Mouse (Mus musculus): ENCODE measurements around the gene Tma7. TPM values are rescaled to one million over a fixed set of nuclear protein-coding genes. Genes with fewer than 3 reads are reported as not detected.

Tma7 gene
- total and polyA plus RNA-seq, 3 experiments: 366 to 400 TPM; not detected in 1

GRCm38 (mm10) chr9:109040216-109040615, 42.2 kb downstream of the Tma7 start:
- TF ChIP-seq ZMIZ1 (IDR thresholded peaks at IDR 0.05; ENCODE audit: low read depth, low read length) (no peak), SIN3A (IDR thresholded peaks at IDR 0.05; ENCODE audit: low read length) (no peak), JUND (IDR thresholded peaks at IDR 0.05; ENCODE audit: low read depth, low read length) (no peak), TAL1 (IDR thresholded peaks at IDR 0.05; ENCODE audit: low read length) (no peak), CHD2 (IDR thresholded peaks at IDR 0.05; ENCODE audit: low read length) (no peak), TCF12 (IDR thresholded peaks at IDR 0.05; ENCODE audit: low read depth, low read length) (no peak), E2F4 (IDR thresholded peaks at IDR 0.05; ENCODE audit: borderline replicate concordance, low read depth, low read length) (no peak), NELFE (IDR thresholded peaks at IDR 0.05; ENCODE audit: low read depth, low read length) (no peak), POLR2A (IDR thresholded peaks at IDR 0.05; ENCODE audit: control insufficient read depth in 1 of 2, insufficient read depth in 1 of 2, low read depth in 1 of 2, low read length in 2 of 2, poor library complexity in 1 of 2) (no peak), MYC (IDR thresholded peaks at IDR 0.05; ENCODE audit: low read depth, low read length) (no peak), HCFC1 (IDR thresholded peaks at IDR 0.05; ENCODE audit: low read depth, low read length) (no peak), TBP (IDR thresholded peaks at IDR 0.05; ENCODE audit: low read depth, low read length) (no peak), ELF1 (IDR thresholded peaks at IDR 0.05; ENCODE audit: low read depth, low read length) (no peak), EP300 (IDR thresholded peaks at IDR 0.05; ENCODE audit: low read depth in 1 of 2, low read length in 2 of 2) (no peak), BHLHE40 (IDR thresholded peaks at IDR 0.05; ENCODE audit: borderline replicate concordance, low read depth, low read length) (no peak)
- no peak for DNase-seq (ENCODE audit: low read depth, low spot score)
- no peak overlapping the region for H3K27ac ChIP-seq (ENCODE audit: control insufficient read depth, low read depth, low read length)
- peaks cover 2% of the 10 kb centered on the region; the same call in 1 of the 2 replicates for H3K79me2 ChIP-seq (ENCODE audit: control insufficient read depth, insufficient read depth, low read length, poor library complexity)
- H3K4me3 ChIP-seq (ENCODE audit: control insufficient read depth in 1 of 2, insufficient read depth in 1 of 2, low read depth in 2 of 2, low read length in 2 of 2): no peak overlapping the region
- H3K9ac ChIP-seq (ENCODE audit: control insufficient read depth, low read depth, low read length, poor library complexity, severe bottlenecking): no peak overlapping the region
- H3K9me3 ChIP-seq (replicated peaks; ENCODE audit: insufficient read depth, low read length): no peaks in the 10 kb centered on the region
- peaks cover 0 to 4% of the 10 kb centered on the region in 2 experiments; a peak in 1 of 4 replicates for H3K4me1 ChIP-seq (ENCODE audit: control insufficient read depth in 1 of 2, insufficient read depth in 2 of 2, low read length in 2 of 2)
- H3K36me3 ChIP-seq (ENCODE audit: control insufficient read depth in 1 of 2, insufficient read depth in 2 of 2, low read length in 2 of 2): peaks cover 0 to 2% of the 10 kb centered on the region in 2 experiments; a peak in 2 of 4 replicates
- no peaks in the 10 kb centered on the region for H3K27me3 ChIP-seq (ENCODE audit: control insufficient read depth in 1 of 2, insufficient read depth in 2 of 2, low read length in 2 of 2)

- H3K4me1 ChIP-seq (ENCODE audit: control insufficient read depth in 1 of 2, insufficient read depth in 2 of 2, low read length in 2 of 2): peaks cover 0 to 4% of the 10 kb centered on the region in 2 experiments; a peak in 1 of 4 replicates
- H3K27ac ChIP-seq (ENCODE audit: control insufficient read depth, low read depth, low read length): no peak overlapping the region
- peaks cover 0 to 2% of the 10 kb centered on the region in 2 experiments; a peak in 2 of 4 replicates for H3K36me3 ChIP-seq (ENCODE audit: control insufficient read depth in 1 of 2, insufficient read depth in 2 of 2, low read length in 2 of 2)
- TF ChIP-seq POLR2AphosphoS2 (IDR thresholded peaks at IDR 0.05; ENCODE audit: low read length) (no peak), TBP (IDR thresholded peaks at IDR 0.05; ENCODE audit: low read depth, low read length) (no peak), USF2 (IDR thresholded peaks at IDR 0.05; ENCODE audit: borderline replicate concordance in 1 of 2, insufficient read depth in 1 of 2, low read depth in 1 of 2, low read length in 2 of 2) (no peak), SIN3A (IDR thresholded peaks at IDR 0.05; ENCODE audit: low read length) (no peak)
- DNase-seq (ENCODE audit: low read depth, low spot score): no peak
- no peaks in the 10 kb centered on the region for H3K27me3 ChIP-seq (ENCODE audit: control insufficient read depth in 1 of 2, insufficient read depth in 2 of 2, low read length in 2 of 2)
- no peak overlapping the region for H3K9ac ChIP-seq (ENCODE audit: control insufficient read depth, low read depth, low read length, poor library complexity, severe bottlenecking)
- H3K4me3 ChIP-seq (ENCODE audit: control insufficient read depth in 1 of 2, insufficient read depth in 1 of 2, low read depth in 2 of 2, low read length in 2 of 2): no peak overlapping the region
- H3K9me3 ChIP-seq (replicated peaks; ENCODE audit: insufficient read depth, low read length): no peaks in the 10 kb centered on the region
- H3K79me2 ChIP-seq (ENCODE audit: control insufficient read depth, insufficient read depth, low read length, poor library complexity): peaks cover 2% of the 10 kb centered on the region; the same call in 1 of the 2 replicates
Measured at GRCm38 (mm10) chr9:109039681-109040080, 42.7 kb downstream of the Tma7 start.

Measured in MEL (cell line).